Mouse (Mus musculus): ENCODE data around the gene B9d1.

Gene B9d1

GRCm38 (mm10) chr11:61545586-61545985 is 40.6 kb downstream of the B9d1 start:
- no peak for DNase-seq

GRCm38 (mm10) chr11:61546452-61546851 is 41.5 kb downstream of the B9d1 start:
- no peak for DNase-seq

- DNase-seq, result no peak
Measured at GRCm38 (mm10) chr11:61547710-61548109, 42.8 kb downstream of the B9d1 start.

GRCm38 (mm10) chr11:61550631-61551030 is 45.7 kb downstream of the B9d1 start:
- no peak for DNase-seq

- no peak for DNase-seq
Measured at GRCm38 (mm10) chr11:61553015-61553754, 48.2 kb downstream of the B9d1 start.

- no peak for DNase-seq
Measured at GRCm38 (mm10) chr11:61559572-61559971, 54.6 kb downstream of the B9d1 start.

- no peak for DNase-seq
Measured at GRCm38 (mm10) chr11:61562421-61562820, 57.5 kb downstream of the B9d1 start.

Measured in thymus, postnatal 4 days (tissue).